Mouse (Mus musculus): ENCODE measurements around the gene Terf2ip. TPM values are rescaled to one million over a fixed set of nuclear protein-coding genes. Genes with fewer than 3 reads are reported as not detected.

The Terf2ip gene
- 10 to 100 TPM; 23.5 to 26.6 (median 24.4) TPM for total RNA-seq (2022)

DNA sequence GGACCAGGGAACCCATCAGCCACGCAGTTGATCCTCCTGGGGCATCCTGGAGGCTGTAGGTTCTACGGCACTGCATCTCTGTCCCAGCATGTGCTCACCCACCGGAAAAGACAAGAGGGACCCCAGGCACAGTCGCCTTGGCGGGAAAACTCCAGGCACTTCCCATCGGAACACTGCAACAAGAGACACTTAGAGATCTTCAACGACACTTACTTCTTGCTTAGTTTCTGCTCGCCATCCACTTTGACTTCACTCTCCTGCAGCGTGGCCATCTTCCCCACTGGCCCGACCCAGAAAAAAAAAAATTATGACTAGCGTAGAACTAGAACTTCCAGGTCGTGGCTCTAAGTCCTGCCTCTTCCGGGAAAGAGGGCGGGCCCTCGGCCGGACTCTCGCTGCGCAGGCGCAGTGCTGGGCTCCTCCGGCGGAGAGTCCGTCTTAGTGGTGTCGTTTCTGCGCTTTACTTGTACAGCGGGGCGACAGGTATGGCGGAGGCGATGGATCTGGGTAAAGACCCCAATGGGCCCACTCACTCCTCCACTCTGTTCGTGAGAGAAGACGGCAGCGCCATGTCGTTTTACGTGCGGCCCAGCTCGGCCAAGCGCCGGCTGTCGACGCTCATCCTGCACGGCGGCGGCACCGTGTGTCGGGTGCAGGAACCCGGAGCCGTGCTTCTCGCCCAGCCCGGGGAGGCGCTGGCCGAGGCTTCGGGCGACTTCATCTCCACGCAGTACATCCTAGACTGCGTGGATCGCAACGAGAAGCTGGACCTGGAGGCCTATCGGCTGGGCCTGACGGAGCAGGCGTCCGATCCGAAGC is at the start of gene Terf2ip, which contains the start of gene Kars:
Gene Terf2ip, plus strand, starts transcription at position 402 of the 819 bp plus-strand sequence.
Gene Kars, minus strand, starts transcription at position 327 of the 819 bp plus-strand sequence.
- peak; percentile 88 for DNase-seq

DNA sequence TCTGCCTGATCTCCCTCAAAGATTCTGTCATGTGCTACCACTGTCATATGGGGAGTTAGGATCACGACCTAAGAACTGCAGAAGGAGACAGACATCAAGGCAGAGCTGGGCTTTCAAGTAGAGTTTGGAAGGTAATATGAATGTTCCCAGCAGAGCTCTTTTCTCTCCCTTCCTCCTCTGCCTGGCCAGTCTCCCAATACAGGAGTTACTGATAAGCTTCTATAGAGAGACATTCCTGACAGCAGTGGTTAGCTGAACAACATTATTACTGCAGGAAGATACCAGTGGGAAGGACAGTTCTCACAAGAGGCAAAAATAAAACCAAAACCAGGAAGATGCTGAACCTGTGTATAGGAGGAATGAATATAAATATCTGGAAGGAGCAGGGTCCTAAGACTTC is 48.6 kb upstream of the Terf2ip start:
- DNase-seq = no peak

DNA sequence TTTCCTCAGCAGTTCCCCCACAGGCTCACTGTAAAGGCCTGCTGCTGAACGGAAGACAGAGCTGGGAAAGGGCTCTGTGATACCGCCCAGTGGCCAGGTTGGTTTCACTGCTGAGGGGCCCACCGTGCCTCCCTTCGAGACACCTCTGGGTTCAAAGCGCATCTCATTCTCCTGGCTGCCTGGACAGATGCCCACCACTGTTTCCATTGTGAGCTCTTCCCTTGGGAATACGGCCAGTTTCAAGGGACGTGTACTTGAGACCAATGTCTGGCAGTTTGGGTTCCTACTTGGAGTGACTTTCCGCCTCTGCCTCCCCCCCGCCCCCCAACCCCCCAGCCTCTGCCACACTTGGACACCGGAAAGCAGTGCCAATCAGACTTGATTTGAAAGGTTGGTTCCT is 48.1 kb upstream of the Terf2ip start:
- no peak for DNase-seq

DNA sequence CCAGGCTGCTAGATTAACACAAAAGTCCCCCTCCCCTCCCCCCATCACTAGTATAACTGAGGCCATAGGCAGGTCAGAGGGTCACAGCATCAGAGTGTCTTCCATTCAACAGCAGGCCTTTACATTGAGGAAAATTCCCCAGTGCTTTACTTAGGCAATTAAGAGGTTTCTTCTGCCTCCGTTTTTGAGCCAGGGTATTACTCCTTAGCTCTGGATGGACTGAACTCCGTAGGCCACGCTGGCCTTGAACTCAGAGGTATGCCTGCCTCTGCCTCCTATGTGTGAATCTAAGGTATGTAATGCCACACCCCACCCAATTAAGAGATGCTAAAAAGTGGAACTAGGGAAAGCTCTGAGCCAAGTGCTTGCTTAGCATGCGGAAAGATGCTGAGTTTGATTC is 47.7 kb upstream of the Terf2ip start:
- no peak for DNase-seq

DNA sequence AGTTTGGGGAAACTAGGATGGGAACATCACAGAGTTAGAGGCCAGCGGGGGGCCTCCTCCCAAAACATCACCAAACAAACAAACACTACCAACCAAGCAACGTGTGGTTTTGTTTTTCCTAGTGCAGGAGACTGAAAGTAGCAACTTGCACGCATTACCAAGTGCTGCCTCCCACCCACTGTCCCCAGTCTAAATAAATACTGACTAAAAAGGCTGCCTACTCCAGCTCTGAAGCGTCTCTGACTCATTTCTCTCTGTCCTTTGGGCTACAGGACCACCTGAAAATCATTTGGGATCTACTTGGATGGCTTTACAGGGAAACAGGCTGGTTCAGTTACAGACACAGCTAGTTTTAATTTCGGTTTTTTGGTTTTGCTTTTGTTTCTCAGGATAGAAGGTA is 46.8 kb upstream of the Terf2ip start:
- no peak for DNase-seq

DNA sequence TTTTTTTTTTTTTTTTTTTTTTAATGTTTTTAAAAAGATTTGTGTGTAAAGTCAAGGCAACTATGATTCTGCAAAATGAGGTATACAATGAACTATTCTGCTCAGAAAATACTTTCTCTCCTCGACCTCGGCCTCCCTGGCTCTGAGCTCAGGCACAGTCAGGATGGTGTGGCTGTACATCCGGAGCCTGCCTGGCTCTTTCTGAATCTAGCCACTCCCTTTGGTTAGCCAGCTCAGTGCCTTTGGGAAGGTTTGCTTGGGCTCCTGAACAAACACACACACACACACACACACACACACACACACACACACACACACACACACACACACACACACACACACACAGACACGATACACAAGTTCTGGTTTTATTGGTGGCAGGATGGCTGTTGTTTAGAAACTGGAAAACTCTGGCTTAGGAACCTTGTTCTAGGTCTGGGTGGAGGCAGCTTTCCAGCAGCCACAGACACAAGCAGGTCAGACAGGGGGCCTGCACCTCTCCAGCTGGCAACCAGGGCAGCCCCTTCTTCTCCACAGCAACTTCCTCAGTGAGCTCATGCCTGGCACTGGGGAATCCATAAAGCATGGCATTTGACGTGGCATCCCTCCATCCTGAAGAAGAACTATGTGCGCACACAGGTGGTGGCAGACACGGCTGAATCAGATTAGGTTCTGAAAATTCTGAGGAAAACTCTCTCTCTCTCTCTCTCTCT is 46.2 kb upstream of the Terf2ip start:
- no peak for DNase-seq

DNA sequence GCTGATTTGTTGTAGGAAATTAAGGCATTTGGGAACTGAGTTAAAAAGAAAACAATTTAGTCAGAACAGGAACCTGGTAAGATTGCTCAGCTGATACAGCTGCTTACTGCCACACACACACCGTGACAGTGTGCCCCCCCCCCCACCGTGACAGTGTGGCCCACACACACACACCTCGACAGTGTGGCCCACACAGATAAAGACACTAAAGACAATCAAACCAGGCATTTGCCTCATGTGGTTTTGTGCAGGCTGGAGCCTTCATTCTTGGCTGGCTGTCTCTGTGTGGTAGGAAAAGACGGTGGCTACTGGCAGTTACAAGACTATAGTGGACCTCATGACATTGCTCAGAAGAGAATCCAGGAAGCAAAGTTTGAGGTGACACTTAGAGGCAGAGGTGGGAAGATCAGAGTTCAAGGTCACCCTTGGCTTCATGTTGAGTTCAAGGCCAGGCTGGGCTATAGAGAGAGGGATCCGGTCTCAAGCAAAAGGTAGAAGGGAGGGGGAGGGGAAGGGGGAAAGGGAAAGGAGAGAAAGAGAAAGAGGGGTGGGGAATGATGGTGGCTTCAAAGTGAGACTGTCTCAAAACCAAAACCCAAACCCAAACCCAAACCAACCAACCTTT is 43.8 kb upstream of the Terf2ip start:
- no peak for DNase-seq

DNA sequence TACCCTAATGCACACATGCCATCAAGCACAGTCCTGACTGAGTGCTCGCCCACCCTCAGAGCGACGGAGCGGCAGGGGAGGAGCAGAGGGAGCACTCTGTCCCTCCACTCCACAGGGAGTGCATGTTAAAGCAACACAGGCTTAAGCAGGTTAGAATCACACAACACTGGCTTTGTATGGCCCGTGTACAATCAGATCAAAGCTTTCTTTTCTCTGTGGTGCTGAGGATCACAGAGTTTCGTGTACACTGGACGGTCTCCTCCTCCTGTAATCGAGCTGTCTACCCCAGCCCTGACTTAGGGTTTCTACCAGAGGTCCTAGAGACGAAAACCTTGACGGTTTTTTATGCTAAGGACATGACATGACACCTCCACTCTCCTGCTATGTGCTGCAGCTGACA is 42.7 kb upstream of the Terf2ip start:
- DNase-seq = no peak

DNA sequence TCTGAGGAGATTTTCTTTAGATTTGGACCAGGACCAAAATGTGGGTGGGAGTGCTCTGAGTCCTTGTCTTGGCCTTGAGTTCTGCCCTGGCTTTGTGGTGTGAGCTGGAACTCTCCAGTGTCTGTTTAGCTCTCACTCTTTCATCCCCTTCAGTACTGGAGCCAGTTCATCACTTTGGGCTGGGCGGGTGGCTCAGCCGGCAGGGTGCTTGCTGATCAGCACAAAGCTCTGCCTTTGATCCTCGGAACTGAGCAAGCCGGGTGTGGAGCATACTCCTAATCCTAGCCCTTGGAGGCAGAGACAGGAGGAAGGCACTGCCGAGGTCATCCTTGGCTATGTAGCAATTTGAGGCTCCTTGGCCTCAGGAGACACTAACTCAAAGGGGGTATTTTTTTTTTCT is 42.2 kb upstream of the Terf2ip start:
- DNase-seq = no peak

DNA sequence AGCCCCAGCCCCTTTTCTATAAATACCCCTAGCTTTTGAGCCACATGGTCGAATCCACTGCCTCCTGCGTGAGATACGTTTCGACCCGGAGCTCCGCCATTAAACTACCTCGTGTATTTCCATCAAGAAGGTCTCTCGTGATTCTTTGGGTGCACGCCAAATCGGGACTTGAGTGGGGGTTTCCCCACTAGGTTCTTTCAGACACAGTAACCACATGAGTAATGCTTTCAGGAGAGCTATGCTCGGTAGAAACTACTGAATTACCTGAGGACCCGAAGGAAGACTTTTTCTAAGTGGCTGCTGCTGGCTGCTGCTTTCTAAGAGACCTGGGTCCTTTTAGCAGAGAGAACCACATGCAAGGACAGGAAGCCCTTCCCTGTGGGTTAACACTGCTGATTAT is 37.1 kb upstream of the Terf2ip start:
- DNase-seq = no peak

DNA sequence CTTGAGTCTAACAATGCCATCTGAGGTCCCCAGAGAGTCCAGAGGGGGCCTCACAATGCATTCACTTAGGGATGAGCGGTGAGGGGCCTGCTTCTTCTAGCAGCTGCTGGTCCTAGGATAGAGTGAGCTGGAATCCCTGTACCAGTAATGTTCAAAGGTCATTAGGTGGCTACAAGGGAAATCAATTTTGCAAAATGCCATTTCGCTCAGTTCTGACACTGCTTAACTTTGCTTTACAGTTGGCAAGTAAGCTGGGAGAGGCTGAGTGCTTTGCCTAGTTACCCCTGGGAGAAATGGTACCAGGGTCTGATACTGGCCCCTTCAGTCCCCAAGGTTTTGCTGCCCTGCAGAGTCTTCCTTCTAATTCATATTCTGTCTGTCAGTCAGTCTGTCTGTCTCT is 35.5 kb upstream of the Terf2ip start:
- no peak for DNase-seq

DNA sequence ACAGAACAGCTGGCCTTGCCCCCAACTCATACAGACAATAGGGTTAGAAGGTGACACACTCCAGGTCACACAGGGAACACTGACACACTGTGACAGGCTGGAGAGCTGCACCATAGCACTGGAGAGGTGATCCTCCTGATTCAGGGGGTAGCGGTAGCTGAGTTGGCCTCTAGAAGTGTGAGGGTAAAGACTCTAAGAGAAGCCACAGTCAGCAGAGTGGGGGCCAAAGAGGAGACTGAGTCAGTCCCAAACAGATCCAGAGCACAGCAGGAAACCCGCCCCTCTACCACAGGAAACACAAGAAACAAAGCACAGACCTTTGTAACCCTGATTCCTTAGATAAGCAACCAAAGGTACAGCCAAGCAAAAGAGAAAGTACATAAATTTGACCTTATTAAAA is 34.9 kb upstream of the Terf2ip start:
- no peak for DNase-seq

DNA sequence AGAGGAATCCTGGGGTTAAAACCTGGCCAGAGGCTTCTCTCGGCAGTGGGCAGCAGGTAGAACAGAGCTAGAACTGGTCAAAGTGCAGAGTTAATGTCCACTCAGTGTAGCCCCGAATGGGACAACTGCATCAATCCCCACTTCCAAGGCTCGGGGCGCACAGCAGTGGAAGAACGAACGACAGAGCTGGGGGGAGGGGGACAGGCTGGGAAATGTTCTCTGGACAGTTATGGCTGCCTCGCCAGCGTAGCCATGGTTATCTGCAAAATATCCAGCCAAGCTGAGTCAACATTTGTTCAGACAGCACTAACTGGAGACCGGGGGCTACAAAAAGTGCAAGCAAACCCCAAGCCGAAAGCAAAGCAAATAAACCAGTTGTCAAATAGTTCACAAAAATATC is 33.1 kb upstream of the Terf2ip start:
- no peak for DNase-seq

DNA sequence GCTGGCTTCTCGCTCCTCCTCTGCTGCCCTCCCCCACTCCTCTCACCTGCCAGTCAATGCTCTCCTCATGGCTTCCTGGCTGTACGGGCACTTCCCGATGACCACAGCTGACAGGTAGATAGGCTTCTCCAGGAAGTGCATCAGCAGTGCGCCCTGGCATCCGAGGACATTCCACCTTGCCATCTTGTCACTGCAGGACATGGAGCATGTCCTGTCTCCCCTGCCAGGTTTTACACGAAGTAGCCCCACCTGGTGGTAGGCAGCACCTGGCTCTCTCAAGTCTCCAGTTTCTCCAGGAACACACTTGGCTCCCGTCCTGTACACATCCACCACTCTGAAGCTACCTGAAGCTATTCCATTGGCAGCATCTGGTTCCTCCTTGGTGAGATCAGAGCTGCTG is 29.1 kb upstream of the Terf2ip start:
- DNase-seq = no peak

DNA sequence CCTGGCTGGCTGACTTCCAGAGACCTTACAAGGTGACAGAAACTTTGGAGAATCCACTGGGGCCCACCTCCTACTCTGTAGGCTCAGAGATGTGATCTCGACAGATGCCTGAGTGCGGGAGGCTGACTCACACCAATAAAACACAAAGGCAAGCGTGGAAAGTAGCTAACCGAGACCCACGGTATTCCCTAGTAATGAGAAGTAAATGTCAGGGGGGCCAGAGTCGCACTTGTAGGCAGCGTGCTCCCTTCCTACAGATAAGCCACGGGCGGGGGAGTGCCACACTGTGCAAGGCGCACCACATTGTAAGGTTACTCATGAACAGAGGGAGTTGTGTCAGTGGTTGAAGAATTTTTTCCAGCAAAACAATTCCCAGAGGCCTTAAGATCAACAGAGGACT is 26.7 kb upstream of the Terf2ip start:
- DNase-seq = no peak

DNA sequence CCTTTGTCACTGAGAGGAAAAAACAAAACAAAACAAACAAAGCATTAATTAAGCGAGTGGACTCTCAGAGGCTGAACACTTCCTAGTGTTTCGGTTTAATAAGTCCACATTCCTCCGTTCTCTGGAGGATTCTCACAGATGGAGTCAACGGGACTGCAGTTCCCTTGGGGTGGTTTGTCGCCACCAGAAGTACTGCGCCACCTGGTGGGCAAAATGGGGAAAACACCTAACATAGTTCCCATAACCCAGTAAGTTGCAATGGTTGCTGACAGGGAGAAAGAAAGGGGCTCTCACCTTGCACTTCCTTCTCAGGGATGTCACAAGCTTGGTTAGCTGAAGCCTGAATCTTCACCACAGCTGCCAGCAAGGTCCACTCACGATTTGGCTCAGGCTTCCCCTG is 21.3 kb upstream of the Terf2ip start:
- DNase-seq = peak; percentile 36

DNA sequence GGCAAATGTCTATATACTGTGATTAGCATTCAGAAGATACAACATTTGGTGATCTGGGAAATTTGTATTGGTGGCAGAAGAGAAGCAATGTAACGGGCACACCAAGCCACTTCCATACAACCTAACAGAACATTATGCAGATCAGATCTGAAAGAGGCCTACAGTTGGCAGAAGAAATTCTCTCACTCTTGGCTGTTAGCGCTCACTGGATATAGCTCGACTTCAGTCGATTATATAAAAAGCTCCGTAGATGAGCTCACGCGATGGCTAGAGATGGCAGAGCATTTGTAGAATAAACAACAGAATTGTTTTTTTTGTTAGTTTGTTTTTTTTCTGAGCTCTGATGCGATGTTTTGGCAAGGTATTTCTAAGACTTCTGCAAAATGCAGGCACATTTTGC is 19.9 kb upstream of the Terf2ip start:
- no peak for DNase-seq

DNA sequence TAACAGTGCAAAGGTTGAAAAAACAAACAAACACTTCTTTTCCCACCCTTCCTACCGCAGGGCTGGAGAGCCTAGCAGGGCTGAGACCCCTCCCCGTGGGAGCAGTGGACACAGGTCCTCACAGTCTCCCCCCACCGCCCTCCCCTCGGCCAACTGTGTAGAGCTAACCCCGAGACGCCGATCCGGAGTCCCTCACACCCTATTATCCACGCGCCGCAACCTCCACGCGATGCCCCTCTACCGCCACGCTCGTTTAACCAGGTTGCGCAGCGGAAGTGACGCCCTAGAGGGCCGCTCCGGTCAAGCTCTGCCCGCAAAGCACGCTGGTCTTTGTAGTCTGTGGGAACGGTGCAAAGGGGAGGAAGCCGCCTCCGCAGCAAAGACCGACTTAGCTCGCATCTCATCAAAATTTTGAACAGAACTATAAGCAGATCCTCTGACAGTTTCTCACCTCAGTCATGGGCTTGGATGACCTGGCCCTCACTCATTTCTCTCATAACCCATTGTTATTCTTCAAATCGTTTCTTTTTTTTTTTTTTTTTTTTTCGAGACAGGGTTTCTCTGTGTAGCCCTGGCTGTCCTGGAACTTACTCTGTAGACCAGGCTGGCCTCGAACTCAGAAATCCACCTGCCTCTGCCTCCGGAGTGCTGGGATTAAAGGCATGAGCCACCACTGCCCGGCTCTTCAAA is 19.0 kb upstream of the Terf2ip start, which contains the start of gene Adat1:
Gene Adat1, minus strand, starts transcription at position 290 of the 690 bp plus-strand sequence.
- DNase-seq = peak; percentile 79

DNA sequence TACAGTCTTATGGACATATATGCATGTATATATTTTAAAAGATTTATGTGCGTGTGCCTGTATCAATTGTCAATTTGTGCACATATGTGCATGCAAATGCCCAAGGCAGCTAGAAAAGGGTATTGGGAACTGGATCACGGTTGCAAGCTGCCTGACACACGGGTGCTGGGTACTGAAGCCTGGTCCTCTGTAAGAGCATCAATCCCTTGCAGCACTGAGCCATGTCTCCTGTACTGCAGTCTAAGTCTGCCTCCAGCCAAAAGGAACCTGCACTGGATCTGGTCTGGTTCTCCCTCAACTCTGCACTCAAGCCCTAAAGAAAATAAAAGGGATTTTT is 18.5 kb upstream of the Terf2ip start:
- DNase-seq = no peak

DNA sequence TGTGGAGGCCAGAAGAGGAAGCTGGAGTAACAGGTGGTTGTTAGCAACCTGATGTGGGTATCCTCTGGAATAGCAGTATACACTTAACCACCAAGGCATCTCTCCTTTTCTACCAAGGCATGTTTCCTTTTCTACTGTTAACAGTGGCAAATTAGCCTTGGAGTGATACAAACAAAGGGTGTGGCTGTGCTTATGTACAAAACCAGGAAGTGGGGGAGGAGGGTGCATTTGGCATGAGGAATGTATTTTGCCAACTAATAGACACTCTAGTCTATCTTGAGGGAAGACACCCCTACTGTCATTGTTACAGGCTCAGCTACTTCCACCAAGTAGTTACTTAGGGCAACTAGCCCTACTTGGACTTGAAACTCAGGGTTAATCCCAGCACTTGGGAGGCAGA is 6.4 kb upstream of the Terf2ip start:
- DNase-seq = no peak

DNA sequence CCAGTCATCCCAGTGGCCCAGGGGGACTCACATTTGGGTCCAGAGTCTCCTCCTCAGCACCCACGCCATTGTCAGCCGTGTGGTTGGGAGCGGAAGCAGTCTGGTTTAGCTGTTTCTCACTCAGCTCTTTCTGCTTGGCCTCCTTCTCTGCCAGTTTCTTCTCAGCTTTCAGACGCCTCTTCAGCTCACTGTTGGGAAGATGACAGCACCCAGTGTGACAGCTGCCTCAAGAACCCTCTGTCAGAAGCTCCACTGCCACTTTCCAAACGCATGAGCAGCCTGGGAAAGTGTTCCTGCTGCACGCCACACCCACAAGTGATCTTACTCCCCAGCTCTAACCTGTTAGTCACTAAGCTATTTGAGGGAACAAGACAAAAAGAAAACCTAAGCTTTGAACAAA is 5.6 kb upstream of the Terf2ip start:
- DNase-seq = no peak

DNA sequence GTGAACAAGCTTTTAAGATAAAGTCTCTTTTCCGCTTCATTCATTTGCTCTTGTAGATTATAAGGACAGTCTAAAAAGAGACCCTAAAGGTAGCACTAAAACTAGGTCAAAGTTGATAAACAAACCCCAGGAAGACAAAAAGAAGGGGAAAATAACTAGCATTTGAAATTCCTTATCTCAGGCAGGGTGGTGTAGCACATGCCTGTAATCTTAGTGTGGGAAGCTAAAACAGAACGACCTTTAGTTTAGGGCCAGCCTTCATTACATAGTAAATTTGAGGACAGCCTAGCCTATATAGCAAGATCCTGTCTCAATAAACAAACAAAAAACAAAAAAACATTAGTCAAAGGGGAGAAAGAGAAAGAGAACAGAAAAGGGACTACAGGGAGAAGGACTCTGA is 3.5 kb upstream of the Terf2ip start:
- DNase-seq = no peak

DNA sequence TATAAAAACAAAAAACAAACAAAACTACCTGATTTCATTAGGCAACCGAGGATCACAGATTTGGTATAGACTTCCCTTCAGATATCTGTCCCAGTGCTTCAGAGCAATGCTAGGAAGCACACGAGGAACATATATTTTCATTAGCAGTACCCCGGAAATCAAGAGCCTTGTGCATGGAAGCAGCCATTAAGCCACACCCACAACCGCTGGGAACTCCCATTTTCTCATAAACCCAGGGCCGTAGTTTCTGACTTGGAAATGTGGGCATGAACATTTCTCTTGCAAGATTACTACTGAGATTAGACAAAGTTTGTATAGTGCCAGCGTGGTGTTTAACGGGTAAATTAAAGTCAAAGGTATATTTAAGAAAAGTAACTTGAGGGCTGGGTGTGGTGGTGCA is 1.6 kb upstream of the Terf2ip start:
- DNase-seq = no peak
